Mouse (Mus musculus): ENCODE data around the gene Syngr2. TPM values are rescaled to one million over a fixed set of nuclear protein-coding genes. Genes with fewer than 3 reads are reported as not detected.

Gene Syngr2
- polyA plus RNA-seq, 1 experiment from 2014 or later: 107 TPM

- DNase-seq (ENCODE audit: low spot score): peak; percentile 77
- 5% methylated on average over 19 of the region's 19 CpGs for WGBS
Observed at GRCm38 (mm10) chr11:117848271-117848984, 39.0 kb downstream of the Syngr2 start.

GRCm38 (mm10) chr11:117848985-117849671 is 39.7 kb downstream of the Syngr2 start, which contains the start of gene Birc5:
Gene Birc5 (plus strand): TSS chr11:117849251.
- H3K9ac ChIP-seq (ENCODE audit: low read depth, low read length): peak within 1 kb of the TSS; percentile 70
- H3K9me3 ChIP-seq (replicated peaks; ENCODE audit: low read length): no peaks in the 10 kb centered on the region
- peak; percentile 98 for DNase-seq (ENCODE audit: low spot score)
- peak within 1 kb of the TSS; percentile 78 for H3K4me2 ChIP-seq (ENCODE audit: low read length)
- no peak for TF ChIP-seq CTCF (IDR thresholded peaks at IDR 0.05; ENCODE audit: low read depth)
- WGBS: under 1% methylated on average over 51 of the region's 51 CpGs
- H3K27ac ChIP-seq: peak within 1 kb of the TSS; percentile 94
- H3K4me1 ChIP-seq (replicated peaks; ENCODE audit: insufficient read depth, low read length): peaks cover 7% of the 10 kb centered on the region; the same call in 1 of the 2 replicates
- H3K4me3 ChIP-seq (replicated peaks; ENCODE audit: low read depth, low read length): peak within 1 kb of the TSS; percentile 49
- no peaks in the 10 kb centered on the region for H3K27me3 ChIP-seq (ENCODE audit: insufficient read depth, low read length)
- 0 out of 2 replicates have a peak, but pooled peaks cover 3% of the 10 kb centered on the region for H3K36me3 ChIP-seq (ENCODE audit: insufficient read depth, low read length)
- ATAC-seq (replicated peaks; ENCODE audit: low FRiP score, low read depth): peak; percentile 90

More at GRCm38 (mm10) chr11:117848271-117848984, 39.0 kb downstream of the Syngr2 start:
- no peak for TF ChIP-seq CTCF (IDR thresholded peaks at IDR 0.05; ENCODE audit: low read depth)
- Histone ChIP-seq H3K36me3 (ENCODE audit: insufficient read depth, low read length) (0 out of 2 replicates have a peak, but pooled peaks cover 3% of the 10 kb centered on the region), H3K4me3 (replicated peaks; ENCODE audit: low read depth, low read length) (peak overlapping the region; percentile 49), H3K9me3 (replicated peaks; ENCODE audit: low read length) (no peaks in the 10 kb centered on the region), H3K9ac (ENCODE audit: low read depth, low read length) (peak overlapping the region; percentile 70), H3K4me2 (ENCODE audit: low read length) (peak overlapping the region; percentile 78), H3K4me1 (replicated peaks; ENCODE audit: insufficient read depth, low read length) (peaks cover 7% of the 10 kb centered on the region; the same call in 1 of the 2 replicates), H3K27me3 (ENCODE audit: insufficient read depth, low read length) (no peaks in the 10 kb centered on the region), H3K27ac (peak overlapping the region; percentile 94)
- peak; percentile 63 for ATAC-seq (replicated peaks; ENCODE audit: low FRiP score, low read depth)

GRCm38 (mm10) chr11:117852875-117853274 is 43.4 kb downstream of the Syngr2 start:
- no peaks in the 10 kb centered on the region for H3K27me3 ChIP-seq (ENCODE audit: insufficient read depth, low read length)
- TF ChIP-seq CTCF (IDR thresholded peaks at IDR 0.05; ENCODE audit: low read depth): no peak
- ATAC-seq (replicated peaks; ENCODE audit: low FRiP score, low read depth) (no peak), DNase-seq (ENCODE audit: low spot score) (no peak)
- H3K4me1 ChIP-seq (replicated peaks; ENCODE audit: insufficient read depth, low read length): peaks cover 7% of the 10 kb centered on the region; the same call in 1 of the 2 replicates
- no peaks in the 10 kb centered on the region for H3K9me3 ChIP-seq (replicated peaks; ENCODE audit: low read length)
- peaks cover 13% of the 10 kb centered on the region; the same call in 1 of the 2 replicates for H3K36me3 ChIP-seq (ENCODE audit: insufficient read depth, low read length)
- no peak overlapping the region for H3K4me2 ChIP-seq (ENCODE audit: low read length)
- 74% methylated on average over 3 of the region's 3 CpGs for WGBS
- no peak overlapping the region for H3K9ac ChIP-seq (ENCODE audit: low read depth, low read length)
- H3K4me3 ChIP-seq (replicated peaks; ENCODE audit: low read depth, low read length): no peak overlapping the region
- no peak overlapping the region for H3K27ac ChIP-seq

GRCm38 (mm10) chr11:117854241-117854640 is 44.8 kb downstream of the Syngr2 start:
- 95% methylated on average over 9 of the region's 9 CpGs for WGBS
- Histone ChIP-seq H3K9me3 (replicated peaks; ENCODE audit: low read length) (no peaks in the 10 kb centered on the region), H3K4me3 (replicated peaks; ENCODE audit: low read depth, low read length) (no peak overlapping the region), H3K27ac (no peak overlapping the region), H3K27me3 (ENCODE audit: insufficient read depth, low read length) (no peaks in the 10 kb centered on the region), H3K9ac (ENCODE audit: low read depth, low read length) (no peak overlapping the region), H3K36me3 (ENCODE audit: insufficient read depth, low read length) (peaks cover 13% of the 10 kb centered on the region; the same call in 1 of the 2 replicates), H3K4me1 (replicated peaks; ENCODE audit: insufficient read depth, low read length) (peaks cover 7% of the 10 kb centered on the region; the same call in 1 of the 2 replicates), H3K4me2 (ENCODE audit: low read length) (no peak overlapping the region)
- DNase-seq (ENCODE audit: low spot score): no peak
- no peak for ATAC-seq (replicated peaks; ENCODE audit: low FRiP score, low read depth)
- no peak for TF ChIP-seq CTCF (IDR thresholded peaks at IDR 0.05; ENCODE audit: low read depth)

- H3K27me3 ChIP-seq (ENCODE audit: insufficient read depth, low read length): no peaks in the 10 kb centered on the region
- no peak overlapping the region for H3K4me2 ChIP-seq (ENCODE audit: low read length)
- no peak overlapping the region for H3K4me3 ChIP-seq (replicated peaks; ENCODE audit: low read depth, low read length)
- H3K27ac ChIP-seq: no peak overlapping the region
- no peak overlapping the region for H3K9ac ChIP-seq (ENCODE audit: low read depth, low read length)
- H3K4me1 ChIP-seq (replicated peaks; ENCODE audit: insufficient read depth, low read length): peaks cover 2% of the 10 kb centered on the region; the same call in 1 of the 2 replicates
- ATAC-seq (replicated peaks; ENCODE audit: low FRiP score, low read depth) (no peak), DNase-seq (ENCODE audit: low spot score) (no peak)
- no peak for TF ChIP-seq CTCF (IDR thresholded peaks at IDR 0.05; ENCODE audit: low read depth)
- H3K9me3 ChIP-seq (replicated peaks; ENCODE audit: low read length): no peaks in the 10 kb centered on the region
- 80% methylated on average over 5 of the region's 5 CpGs for WGBS
- peaks cover 13% of the 10 kb centered on the region; the same call in 1 of the 2 replicates for H3K36me3 ChIP-seq (ENCODE audit: insufficient read depth, low read length)
Observed at GRCm38 (mm10) chr11:117855360-117855759, 45.9 kb downstream of the Syngr2 start.

GRCm38 (mm10) chr11:117855975-117856374 is 46.5 kb downstream of the Syngr2 start:
- no peak for TF ChIP-seq CTCF (IDR thresholded peaks at IDR 0.05; ENCODE audit: low read depth)

More at GRCm38 (mm10) chr11:117855975-117856374, 46.5 kb downstream of the Syngr2 start:
- Histone ChIP-seq H3K4me3 (replicated peaks; ENCODE audit: low read depth, low read length) (no peak overlapping the region), H3K4me1 (replicated peaks; ENCODE audit: insufficient read depth, low read length) (no peaks in the 10 kb centered on the region), H3K9me3 (replicated peaks; ENCODE audit: low read length) (no peaks in the 10 kb centered on the region), H3K4me2 (ENCODE audit: low read length) (no peak overlapping the region), H3K27me3 (ENCODE audit: insufficient read depth, low read length) (no peaks in the 10 kb centered on the region), H3K9ac (ENCODE audit: low read depth, low read length) (no peak overlapping the region), H3K36me3 (ENCODE audit: insufficient read depth, low read length) (peaks cover 13% of the 10 kb centered on the region; the same call in 1 of the 2 replicates), H3K27ac (no peak overlapping the region)
- DNase-seq (ENCODE audit: low spot score): no peak
- ATAC-seq (replicated peaks; ENCODE audit: low FRiP score, low read depth): no peak
- 50% methylated on average over 1 of the region's 1 CpGs for WGBS
